Mouse (Mus musculus) brain, embryonic 14.5 days (tissue): Measurements from ENCODE around the gene Nfia.

Source experiments
- CTCF ChIP-seq: fragments of 200-500 bp; IDR thresholded peaks from 2 replicates; pipeline ENCODE4 v1.5.1; 2012; ENCODE audit warnings: inconsistent platforms, mild to moderate bottlenecking, moderate library complexity, borderline replicate concordance; ENCODE audit not compliant: insufficient read depth, insufficient read length; ENCODE audit errors: extremely low read depth
- POLR2A ChIP-seq: fragments of 200-500 bp; IDR thresholded peaks from 2 replicates; pipeline ENCODE4 v1.6.1; 2012; ENCODE audit warnings: mild to moderate bottlenecking, inconsistent platforms, borderline replicate concordance; ENCODE audit not compliant: poor library complexity, insufficient read depth, insufficient read length, severe bottlenecking; ENCODE audit errors: extremely low read depth

DNA sequence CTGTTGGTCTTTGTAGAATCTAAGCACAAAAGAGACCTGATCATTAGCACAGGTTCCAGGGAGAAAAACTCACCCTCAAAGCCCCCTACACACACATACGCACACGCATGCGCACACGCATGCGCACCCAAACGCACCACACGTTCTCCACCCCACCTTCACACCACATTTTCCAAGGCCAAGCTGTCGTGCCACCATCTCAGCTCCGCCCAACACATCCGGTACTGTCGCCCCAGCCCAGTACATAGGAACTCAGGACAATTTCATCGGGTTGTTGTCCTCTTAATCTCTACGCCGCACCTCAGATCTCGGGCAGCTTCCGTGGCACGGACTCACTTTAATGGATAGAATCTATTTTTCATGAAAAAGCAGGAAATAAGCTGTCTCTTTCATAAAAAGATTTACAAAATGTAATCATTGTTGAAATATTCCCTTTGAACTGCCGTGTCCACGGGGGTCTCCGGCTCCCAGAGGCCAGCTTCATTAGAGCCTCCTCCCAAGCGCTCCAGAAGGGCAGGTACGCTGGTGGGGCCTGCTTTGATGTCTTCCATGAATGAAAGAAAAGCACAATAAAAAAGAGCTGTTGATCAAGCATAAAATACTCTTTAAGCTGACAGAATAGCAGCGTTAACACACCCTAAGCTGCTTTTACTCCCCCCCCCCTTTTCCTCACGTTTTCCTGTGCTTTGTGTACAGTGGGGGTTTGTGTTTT, 330.2 kb downstream of the Nfia start:
- no peak for TF ChIP-seq CTCF
- no peak for TF ChIP-seq POLR2A
